Mouse (Mus musculus) fibroblast of lung, adult 2 months (primary cell): ENCODE measurements around the gene Dcaf4.

Experiments used
- DNase-seq: peaks from one replicate; pipeline ENCODE4 v3.0.0-alpha.2; 2011; ENCODE audit warnings: low read depth

Gene Dcaf4

GRCm38 (mm10) chr12:83496336-83496735 is 23.9 kb upstream of the Dcaf4 start:
- DNase-seq = no peak

GRCm38 (mm10) chr12:83496736-83497135 is 23.5 kb upstream of the Dcaf4 start:
- DNase-seq = no peak

GRCm38 (mm10) chr12:83497959-83498358 is 22.3 kb upstream of the Dcaf4 start:
- DNase-seq = no peak

- DNase-seq = no peak
These were observed 21.0 kb upstream of the Dcaf4 start for GRCm38 (mm10) chr12:83499256-83499655.

GRCm38 (mm10) chr12:83502190-83502589 is 18.1 kb upstream of the Dcaf4 start:
- no peak for DNase-seq

- DNase-seq = no peak
These were observed 13.7 kb upstream of the Dcaf4 start for GRCm38 (mm10) chr12:83506543-83506942.

- no peak for DNase-seq
These were observed 9.7 kb upstream of the Dcaf4 start for GRCm38 (mm10) chr12:83510586-83510985.

GRCm38 (mm10) chr12:83512783-83513182 is 7.5 kb upstream of the Dcaf4 start:
- no peak for DNase-seq

- no peak for DNase-seq
These were observed 7.1 kb upstream of the Dcaf4 start for GRCm38 (mm10) chr12:83513185-83513584.

GRCm38 (mm10) chr12:83514216-83514615 is 6.0 kb upstream of the Dcaf4 start:
- no peak for DNase-seq

GRCm38 (mm10) chr12:83517580-83517979 is 2.7 kb upstream of the Dcaf4 start:
- DNase-seq = no peak

GRCm38 (mm10) chr12:83521083-83521482 is 817 bp downstream of the Dcaf4 start:
- DNase-seq = no peak

- DNase-seq = no peak
These were observed 2.8 kb downstream of the Dcaf4 start for GRCm38 (mm10) chr12:83523056-83523455.

GRCm38 (mm10) chr12:83523892-83524291 is 3.6 kb downstream of the Dcaf4 start:
- no peak for DNase-seq

- no peak for DNase-seq
These were observed 4.1 kb downstream of the Dcaf4 start for GRCm38 (mm10) chr12:83524329-83524728.

- no peak for DNase-seq
These were observed 5.7 kb downstream of the Dcaf4 start for GRCm38 (mm10) chr12:83525822-83526544.

GRCm38 (mm10) chr12:83527816-83528215 is 7.5 kb downstream of the Dcaf4 start:
- no peak for DNase-seq

- no peak for DNase-seq
These were observed 8.4 kb downstream of the Dcaf4 start for GRCm38 (mm10) chr12:83528665-83529064.

GRCm38 (mm10) chr12:83531992-83532391 is 11.7 kb downstream of the Dcaf4 start:
- DNase-seq = no peak

- no peak for DNase-seq
These were observed 12.7 kb downstream of the Dcaf4 start for GRCm38 (mm10) chr12:83532966-83533365.

GRCm38 (mm10) chr12:83534190-83534589 is 13.9 kb downstream of the Dcaf4 start:
- DNase-seq = no peak

- DNase-seq = no peak
These were observed 15.2 kb downstream of the Dcaf4 start for GRCm38 (mm10) chr12:83535428-83535827.

- no peak for DNase-seq
These were observed 15.8 kb downstream of the Dcaf4 start for GRCm38 (mm10) chr12:83536039-83536438.

- DNase-seq = no peak
These were observed 23.7 kb downstream of the Dcaf4 start for GRCm38 (mm10) chr12:83543997-83544396.
